Mouse (Mus musculus): ENCODE data around the gene Pelp1.
"Not testable (repeated sequence)": the region's sequence is repeated elsewhere in the genome, so short reads cannot be mapped to it uniquely, and the experiment has no call there.

The Pelp1 gene

DNA sequence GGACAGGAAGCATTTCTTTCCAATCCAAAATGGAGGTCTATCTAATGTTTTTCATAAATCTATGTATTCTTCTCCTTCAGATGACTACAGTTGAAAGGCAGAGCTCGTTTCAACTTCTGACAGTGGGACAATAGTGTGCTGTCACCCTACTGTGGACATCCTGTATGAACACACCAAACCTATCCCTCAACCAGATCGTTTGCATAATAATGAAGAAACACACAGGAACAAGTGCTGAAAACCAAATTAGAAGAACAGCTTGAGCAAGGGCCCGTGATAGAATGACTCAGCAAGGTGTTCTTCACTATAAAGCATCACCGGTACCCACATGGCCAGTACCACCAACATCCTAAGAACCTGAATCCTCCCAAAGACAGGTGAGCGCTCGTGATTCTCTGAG lies 16.8 kb upstream of the Pelp1 start:
- DNase-seq (ENCODE audit: low spot score in 2 of 2) = not testable (repeated sequence)

DNA sequence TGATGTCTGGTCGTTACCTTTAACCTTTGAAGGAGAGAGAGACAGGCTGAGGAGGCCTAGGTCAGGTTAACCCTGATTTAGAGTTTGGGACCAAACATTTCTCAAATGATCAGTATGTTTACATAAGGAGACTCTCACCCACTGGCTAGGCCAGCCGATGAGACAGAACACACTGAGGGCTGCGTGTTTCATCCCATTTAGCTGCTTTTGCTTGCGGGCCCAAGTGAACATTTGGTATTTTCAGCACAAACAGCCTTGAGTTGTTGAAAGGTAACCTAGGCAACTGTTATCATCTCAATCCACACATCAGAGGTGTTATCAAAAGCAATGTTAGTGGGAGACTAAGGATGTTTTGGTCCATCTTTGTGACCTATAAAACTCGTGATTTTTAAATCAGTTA lies 9.7 kb upstream of the Pelp1 start:
- no peak for DNase-seq (ENCODE audit: low spot score in 2 of 2)

DNA sequence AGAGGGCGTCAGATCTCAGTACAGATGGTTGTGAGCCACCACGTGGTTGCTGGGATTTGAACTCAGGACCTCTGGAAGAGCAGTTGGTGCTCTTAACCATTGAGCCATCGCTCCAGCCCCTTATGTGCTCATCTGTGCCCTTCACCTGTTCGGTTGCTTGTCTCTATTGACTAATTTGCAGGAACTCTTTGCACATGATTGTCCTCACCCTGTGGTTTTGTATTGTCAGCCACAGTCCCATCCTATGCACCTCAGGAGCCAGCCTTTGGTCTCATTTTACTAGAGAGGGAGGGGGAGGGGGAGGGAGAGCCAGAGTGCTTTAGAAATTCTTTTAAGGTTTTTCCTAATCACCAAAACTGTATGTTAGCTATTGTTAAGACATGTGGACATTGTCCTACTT lies 8.4 kb upstream of the Pelp1 start:
- DNase-seq (ENCODE audit: low spot score in 2 of 2) = no peak

DNA sequence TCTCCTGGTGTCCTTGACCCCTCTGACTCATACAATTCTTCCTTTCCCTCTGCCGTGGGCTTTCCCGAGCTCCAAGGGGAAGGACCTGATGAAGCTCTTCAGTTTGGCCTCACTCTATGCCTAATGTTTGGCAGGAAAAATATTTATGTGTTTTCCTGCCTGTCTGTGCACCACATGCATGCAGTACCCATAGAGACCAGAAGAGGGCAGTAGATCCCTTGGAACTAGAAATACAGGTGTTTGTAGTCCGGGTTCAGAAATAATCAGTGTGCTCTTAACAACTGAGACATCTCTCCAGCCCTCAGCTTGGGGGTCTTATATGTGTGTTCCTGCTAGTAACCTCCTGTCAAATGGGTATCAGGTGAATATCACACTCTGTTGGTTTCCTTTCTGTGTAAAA lies 4.1 kb upstream of the Pelp1 start:
- DNase-seq (ENCODE audit: low spot score in 2 of 2) = peak; percentile 60 to 67

DNA sequence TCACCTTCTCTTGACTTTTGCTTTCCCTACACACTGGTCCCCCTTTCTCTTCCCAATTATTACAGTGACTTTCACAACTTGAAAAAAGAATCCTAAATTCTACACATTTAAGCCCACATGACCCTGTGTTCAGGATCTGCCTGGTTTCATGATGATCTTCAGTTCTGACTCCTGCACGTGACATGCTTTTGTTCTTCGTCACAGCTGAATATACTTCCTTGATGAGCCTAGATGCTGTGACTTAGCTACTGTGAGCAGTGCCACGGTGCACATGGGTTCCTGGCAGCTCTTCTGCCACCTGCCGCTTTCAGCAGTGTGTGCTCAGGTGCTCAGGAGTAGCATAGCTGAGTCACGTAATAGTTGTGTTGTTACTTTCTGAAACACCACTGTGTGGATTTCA lies 2.8 kb upstream of the Pelp1 start:
- no peak for DNase-seq (ENCODE audit: low spot score in 2 of 2)

DNA sequence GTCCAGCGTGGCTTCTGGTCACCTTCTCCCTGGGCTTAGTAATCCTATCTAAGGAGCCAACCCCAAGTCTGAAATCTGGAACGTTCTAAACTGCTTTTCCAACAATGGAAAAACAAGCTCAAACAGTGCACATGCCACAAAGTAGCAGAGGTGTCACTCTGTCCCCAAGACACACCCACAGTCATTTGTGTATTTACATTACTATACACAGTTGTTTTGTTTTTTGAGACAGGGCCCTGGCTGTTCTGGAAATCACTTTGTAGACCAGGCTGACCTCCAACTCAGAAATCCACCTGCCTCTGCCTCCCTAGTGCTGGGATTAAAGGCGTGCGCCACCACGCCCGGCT lies 439 bp upstream of the Pelp1 start:
- DNase-seq (ENCODE audit: low spot score in 2 of 2) = no peak

DNA sequence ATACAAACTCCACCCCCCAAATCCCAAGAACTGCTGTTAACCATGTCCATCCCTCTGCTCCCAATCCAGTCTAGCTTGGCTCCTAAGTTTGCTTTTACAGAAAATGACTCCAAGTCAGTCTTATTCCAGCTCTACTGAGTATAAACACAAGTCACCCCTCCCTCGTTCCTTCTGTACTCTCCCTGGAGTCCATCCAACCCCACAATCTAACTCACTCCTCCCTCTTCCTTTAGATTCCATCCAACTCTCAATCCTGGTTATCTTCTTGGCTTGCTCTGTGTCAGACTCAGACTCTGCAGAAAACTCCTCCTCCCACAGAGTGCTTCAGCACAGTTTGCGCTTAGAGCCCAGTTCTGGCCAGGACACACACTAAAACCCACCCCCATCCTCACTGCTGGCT lies 6.2 kb downstream of the Pelp1 start:
- no peak for DNase-seq (ENCODE audit: low spot score in 2 of 2)

DNA sequence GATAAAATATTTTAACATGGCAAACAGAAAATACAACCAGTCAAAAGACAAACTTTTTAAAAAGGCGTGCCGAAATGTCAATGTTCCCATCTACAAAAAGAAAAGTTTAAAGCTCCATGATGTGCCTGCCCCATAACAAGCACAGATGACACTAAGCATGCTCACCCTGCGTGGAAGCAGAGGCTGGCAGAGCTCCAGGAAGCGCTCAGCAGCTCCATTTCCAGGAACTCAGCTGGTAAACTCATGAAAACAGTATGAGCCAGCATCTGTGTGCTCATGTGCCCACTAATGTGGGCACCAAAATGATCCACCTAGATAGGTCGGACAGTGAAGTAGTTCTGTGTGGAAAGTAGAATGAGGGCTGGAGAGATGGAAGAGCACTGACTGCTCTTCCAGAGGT lies 20.4 kb downstream of the Pelp1 start:
- no peak for DNase-seq (ENCODE audit: low spot score in 2 of 2)

DNA sequence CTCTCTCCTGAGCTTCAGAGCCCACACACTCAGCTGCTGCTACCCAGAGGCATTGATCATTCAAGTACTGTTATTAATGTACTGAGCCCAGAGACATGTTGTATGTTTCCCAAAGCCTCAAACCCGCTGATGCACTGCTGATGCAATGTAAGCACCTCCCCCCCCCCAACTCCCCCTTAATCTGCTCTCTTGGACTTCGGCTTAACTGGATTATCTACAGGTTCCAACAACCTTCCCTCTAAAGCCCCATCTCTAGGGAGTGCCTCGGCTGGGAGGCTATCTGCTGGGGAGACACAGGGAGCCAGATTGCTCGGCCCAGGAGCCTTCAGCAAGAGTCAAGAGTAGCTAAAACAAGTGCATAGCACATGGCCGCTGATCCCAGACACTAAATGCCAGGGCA lies 22.4 kb downstream of the Pelp1 start:
- no peak for DNase-seq (ENCODE audit: low spot score in 2 of 2)

DNA sequence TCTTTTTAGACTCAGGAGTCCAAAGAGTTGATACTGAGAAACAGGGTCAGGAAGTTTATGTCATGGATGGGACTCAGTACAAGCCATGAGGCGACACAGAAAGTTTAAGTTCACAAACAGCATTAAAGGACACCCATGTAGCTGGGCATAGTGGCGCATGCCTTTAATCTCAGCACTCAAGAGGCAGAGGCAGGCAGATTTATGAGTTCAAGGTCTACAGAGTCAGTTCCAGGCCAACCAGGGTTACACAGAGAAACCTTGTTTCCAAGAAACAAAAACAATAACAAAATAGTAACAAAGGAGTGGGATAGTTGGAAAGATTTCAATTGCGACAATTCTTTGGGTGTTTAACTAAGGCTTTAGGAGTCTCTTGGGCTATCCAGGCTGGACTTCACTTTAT lies 25.7 kb downstream of the Pelp1 start:
- no peak for DNase-seq (ENCODE audit: low spot score in 2 of 2)

DNA sequence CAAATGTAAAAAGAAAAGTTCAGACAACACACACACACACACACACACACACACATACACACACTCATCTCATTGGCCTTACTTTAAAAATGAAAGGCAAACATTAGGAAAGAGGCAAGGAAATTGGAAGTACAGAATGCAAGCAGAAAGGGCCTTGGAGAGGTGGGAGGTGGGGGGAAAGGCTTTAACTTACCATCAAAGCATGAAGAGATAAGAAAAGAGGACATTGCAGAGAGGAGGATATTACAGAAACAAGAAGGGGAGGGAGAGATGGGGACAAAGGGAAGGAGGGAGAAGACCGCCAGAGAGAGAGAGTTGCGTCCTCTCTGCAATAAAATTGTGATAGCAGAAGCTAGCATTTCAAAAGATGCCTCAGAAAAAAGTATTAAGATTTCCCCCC lies 28.5 kb downstream of the Pelp1 start:
- no peak for DNase-seq (ENCODE audit: low spot score in 2 of 2)

DNA sequence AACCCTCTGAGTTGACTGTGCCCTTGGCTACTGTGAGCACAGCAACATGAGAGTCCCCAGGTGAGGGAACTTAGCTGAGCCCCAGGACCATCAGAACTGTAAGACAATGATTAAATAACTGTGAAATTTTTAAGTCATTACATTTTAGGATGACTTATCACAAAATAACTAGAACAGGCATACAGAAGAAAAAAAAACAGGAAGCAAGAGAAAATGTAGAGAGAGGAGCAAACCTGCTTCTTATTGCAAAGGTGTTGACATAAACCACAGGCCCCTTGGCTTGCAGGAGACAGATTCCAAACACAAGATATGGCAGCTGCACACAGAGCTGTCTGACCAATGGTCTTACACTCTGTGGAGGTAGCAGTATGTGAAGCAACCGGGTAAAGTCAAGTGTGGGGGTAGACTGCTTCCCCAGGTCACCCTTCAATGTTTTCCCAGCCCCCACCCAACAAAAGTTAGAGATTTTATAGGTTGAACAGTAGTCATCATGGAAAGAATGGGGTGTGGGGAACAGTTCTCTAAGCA lies 29.3 kb downstream of the Pelp1 start:
- no peak for DNase-seq (ENCODE audit: low spot score in 2 of 2)

DNA sequence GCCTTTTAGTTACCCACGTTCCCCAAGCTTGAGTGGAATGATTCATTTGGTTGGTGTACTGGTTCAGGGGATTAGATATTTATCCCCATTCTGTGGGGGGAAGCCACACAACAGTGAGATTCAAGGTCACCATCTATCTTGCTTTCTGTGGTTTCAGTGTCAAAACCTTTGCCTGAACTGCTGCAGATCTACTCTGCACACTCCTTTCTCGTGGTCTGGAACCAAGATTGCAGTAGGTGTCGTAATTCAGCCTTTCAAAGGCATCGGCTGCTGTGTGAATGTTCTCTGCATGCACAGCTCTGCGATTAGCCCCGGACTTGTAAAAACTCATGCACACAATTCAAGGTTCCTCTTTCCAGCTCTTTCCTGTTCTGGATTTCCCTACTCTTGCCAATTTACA lies 33.8 kb downstream of the Pelp1 start:
- no peak for DNase-seq (ENCODE audit: low spot score in 2 of 2)

DNA sequence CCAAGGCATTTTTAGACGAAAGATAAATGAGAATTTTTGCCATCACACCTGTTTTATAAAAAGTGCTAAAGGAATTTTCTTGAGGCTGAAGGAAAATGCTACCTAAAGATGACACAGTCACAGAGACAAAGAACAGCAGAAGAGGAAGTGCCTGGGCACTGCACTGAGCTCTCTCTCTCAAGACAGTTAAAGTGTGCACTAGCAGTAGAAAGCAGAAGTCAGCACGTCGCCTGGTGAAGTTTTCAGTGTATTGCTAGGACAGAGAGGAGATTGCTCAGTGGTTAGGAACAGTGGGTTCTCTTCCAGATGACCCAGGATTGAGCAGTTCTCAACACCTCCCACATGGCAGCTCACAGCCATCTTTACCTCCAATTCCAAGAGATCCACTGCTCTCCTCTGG lies 35.5 kb downstream of the Pelp1 start:
- peak; percentile 14 to 36 for DNase-seq (ENCODE audit: low spot score in 2 of 2)

DNA sequence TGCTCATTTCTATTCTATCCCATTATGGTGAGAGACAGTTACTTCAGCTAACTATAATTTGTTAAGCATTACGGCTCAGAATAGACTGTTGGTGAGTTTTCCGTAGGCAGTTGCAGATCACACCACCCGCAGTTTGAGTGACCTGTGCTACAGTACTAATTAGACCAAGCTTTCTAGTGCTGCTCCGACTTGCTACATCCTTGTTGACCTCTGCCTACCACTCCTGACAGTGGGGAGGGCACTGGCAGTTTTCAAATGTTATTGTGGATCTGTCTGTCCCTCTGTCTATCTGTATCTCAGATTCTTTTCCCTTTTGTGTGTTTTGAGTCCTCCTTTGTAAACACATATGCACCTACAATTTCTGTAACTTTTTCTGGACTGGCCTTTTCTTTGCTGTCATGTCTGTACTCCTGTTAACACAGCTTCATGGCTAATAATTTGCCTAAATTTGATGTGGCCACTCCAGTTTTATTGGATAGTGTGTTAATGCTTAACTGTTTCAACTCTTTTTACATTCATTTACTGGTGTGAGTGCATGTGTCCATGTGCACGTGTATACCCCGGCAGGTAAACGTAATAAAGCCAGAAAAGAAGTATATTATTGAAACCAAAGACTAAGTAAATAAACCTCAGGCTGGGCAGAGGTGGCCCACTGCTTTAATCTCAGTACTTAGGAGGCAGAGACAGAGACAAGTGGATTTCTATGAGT lies 36.8 kb downstream of the Pelp1 start:
- DNase-seq (ENCODE audit: low spot score in 2 of 2) = no peak

DNA sequence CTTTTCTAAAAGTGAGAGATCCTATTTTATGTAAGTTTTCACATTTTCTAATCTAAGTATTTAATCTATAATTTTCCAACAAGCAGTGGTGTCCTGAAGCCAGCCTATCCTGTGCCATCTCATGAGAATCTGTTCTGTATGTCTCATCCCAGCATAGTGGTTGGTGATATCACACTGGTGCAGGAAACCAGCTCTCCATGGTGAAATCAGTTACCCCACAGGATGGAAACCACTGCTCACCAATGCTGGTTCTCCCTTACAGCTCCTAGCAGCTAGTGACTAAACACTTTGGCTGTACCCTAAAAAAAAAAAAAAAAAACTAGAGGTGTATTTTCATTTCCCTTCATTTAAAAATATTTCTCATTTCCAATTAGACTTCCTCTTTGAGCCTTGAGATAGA lies 37.4 kb downstream of the Pelp1 start:
- no peak for DNase-seq (ENCODE audit: low spot score in 2 of 2)

DNA sequence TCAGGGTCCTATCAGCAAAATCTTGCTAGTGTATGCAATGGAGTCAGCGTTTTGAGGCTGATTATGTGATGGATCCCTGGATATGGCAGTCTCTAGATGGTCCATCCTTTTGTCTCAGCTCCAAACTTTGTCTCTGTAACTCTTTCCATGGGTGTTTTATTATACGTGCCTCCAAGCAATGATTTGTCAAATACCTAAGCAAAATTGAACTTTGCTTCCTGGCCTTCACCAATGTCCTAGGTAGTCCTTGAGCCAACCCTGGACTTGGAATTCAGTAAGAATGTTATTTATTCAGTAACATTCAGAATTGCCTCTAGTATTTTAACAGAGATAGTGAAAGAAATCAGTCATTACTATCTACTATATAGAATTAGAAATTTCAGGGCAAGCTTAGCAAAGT lies 41.2 kb downstream of the Pelp1 start:
- not testable (repeated sequence) for DNase-seq (ENCODE audit: low spot score in 2 of 2)

DNA sequence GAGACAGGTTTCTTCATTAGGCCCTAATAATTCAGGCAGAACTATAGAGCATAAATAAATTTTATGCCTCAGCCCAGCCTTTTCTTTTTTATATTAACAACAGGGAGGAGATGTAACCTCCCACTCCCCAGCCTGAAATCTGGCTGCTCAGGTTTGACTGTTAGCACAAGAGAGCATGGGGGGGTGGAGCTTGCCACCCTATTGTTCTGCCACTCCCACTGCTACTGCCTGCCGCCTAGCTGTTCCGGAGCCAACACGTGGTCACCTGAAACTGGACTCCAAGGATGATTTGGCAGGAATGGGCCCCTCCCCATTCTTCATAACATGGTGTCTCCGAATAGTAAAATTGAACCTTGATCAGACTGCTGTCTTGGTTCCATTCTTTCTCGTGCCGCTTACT lies 42.1 kb downstream of the Pelp1 start:
- DNase-seq (ENCODE audit: low spot score in 2 of 2) = not testable (repeated sequence)

DNA sequence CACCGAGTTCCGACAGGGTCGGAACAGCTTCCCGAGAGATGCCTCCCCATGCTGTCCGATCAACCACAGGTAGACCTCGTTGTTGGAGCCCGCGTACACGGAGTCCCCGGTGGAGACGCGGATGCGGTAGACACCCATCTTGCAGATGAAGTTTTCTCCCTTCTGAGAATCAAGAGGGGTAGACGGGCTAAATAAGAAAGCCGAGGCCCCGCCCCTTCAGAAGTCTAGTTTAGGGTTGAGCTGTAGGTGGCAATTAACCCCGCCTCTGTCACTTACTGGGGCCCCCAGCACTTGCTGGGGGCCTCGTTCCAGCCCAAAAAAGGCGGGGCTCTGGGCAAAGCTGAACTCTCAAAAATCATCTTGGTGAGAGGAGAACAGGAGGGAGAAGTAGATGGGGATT lies 58.0 kb downstream of the Pelp1 start, which contains the start of gene Alox15:
Gene Alox15 (minus strand): TSS at position 164 of the 400 bp plus-strand sequence.
- DNase-seq (ENCODE audit: low spot score in 2 of 2) = no peak

DNA sequence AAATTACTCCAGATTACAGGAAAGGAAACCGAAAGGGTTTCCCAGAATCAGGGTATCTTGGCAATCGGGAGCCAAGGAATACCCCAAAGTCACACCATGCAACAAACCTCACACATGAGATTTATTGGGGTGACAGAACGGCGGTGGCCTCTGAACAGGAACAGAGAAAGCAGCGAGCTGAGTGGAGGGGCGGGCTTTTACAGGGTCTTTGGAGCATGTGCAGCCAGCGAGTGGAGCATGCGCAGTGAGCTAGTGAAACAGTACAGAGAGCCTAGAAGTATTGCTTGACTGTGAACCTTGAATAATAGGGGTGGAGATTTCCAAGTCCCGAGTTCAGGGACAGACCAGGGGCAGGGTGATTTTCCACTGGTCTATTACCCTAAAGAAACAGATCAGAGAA lies 61.2 kb downstream of the Pelp1 start:
- DNase-seq (ENCODE audit: low spot score in 2 of 2) = no peak

DNA sequence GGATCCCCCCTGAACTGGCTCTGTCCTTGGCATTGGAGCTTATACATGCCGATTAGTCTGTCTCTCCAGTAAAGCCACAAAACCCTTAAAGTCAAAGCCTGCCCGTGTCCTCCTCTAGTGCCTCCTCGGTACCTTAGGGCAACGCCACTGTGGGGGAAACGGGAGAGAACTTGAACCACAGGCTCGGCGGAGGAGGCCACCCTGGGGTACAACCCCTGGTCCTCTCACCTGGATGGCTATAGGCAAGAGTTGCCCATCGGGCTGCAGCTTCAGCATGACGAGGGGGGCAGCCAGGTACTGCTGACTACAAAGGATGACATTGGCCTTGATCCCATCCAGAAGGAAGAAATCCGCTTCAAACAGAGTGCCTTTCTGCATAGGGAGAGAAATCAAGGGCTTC lies 62.0 kb downstream of the Pelp1 start:
- DNase-seq (ENCODE audit: low spot score in 2 of 2) = no peak

DNA sequence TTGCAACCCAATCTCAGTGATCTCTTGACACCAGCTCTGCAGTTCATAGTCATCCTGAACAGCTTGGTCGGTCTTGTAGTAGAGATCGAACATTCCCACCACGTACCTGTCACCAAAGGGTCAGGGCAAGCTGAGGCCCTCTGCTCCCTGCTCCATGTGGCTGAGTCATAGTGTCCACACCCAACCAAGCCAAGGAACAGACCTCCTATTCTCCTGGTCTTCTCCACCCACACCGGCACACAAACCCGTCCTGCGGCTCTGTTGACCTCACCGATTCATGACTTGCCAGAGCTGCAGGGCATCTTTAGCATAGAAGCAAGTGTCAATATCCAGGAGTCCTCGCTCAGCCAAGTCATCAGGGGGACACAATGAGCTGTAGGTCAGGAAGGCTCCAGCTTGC lies 64.3 kb downstream of the Pelp1 start:
- DNase-seq (ENCODE audit: low spot score in 2 of 2) = no peak

DNA sequence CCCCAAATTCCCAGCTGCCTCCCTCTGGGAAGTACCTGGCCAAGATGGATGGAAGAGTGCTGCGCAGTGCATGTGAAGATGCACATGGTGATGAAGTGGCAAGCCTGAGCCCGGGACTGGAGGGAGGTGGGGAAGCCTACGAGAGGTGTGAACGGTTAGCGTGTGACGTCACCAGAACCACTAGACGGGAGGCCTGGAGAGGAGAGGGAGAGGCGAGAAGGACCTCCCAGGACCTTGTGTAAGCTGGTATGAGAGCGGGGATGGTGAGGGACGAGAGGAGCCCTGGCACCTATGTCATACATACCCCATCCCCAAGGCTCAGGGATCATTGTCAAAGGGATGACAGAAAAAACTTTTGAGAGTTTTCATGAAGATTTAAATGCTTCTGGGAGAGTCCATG lies 64.8 kb downstream of the Pelp1 start:
- DNase-seq (ENCODE audit: low spot score in 2 of 2) = no peak

Data from spleen, postnatal 36 days (tissue).